ENCODE assay signal across 11 mouse cellular contexts in genomic region chr1:55012513-55012912, GRCm38 (mm10). TPM values are rescaled to one million over a fixed set of nuclear protein-coding genes. Genes with fewer than 3 reads are reported as not detected.
DNase-seq lines count a peak whose midpoint lies in the region; ATAC-seq and TF ChIP-seq lines count a peak whose summit lies in the region.
"Had no signal": no experiment of that assay in that cellular context is flagged by ENCODE, and none has a peak within 500 bp of the region (broad histone marks: within the 10 kb centered on the region; RNA-seq: fewer than 3 reads in every experiment).

No protein-coding gene starts in this region.

- no peaks in the 10 kb centered on the region for H3K9me3 ChIP-seq in midbrain, postnatal 0 days (ENCODE audit: low read length)
- H3K9me3 ChIP-seq in midbrain, embryonic 10.5 days (replicated peaks): no peaks in the 10 kb centered on the region
- H3K9me3 ChIP-seq in kidney, embryonic 16.5 days (ENCODE audit: low read length): no peaks in the 10 kb centered on the region
- H3K9me3 ChIP-seq: megakaryocyte, embryonic 14.5 days had no signal

- no peaks in the 10 kb centered on the region for H3K4me1 ChIP-seq in kidney, adult 2 months (ENCODE audit: control insufficient read depth, insufficient read depth, low read length)
- H3K4me1 ChIP-seq in midbrain, postnatal 0 days (ENCODE audit: insufficient read depth, low read length): no peaks in the 10 kb centered on the region
- no peaks in the 10 kb centered on the region for H3K4me1 ChIP-seq in midbrain, embryonic 10.5 days
- no peaks in the 10 kb centered on the region for H3K4me1 ChIP-seq in kidney, embryonic 16.5 days (ENCODE audit: insufficient read depth, low read length)

- no peaks in the 10 kb centered on the region for H3K27me3 ChIP-seq in kidney, adult 2 months (replicated peaks; ENCODE audit: control insufficient read depth, insufficient read depth, low read length)
- H3K27me3 ChIP-seq in midbrain, postnatal 0 days (ENCODE audit: insufficient read depth, low read length): no peaks in the 10 kb centered on the region
- H3K27me3 ChIP-seq in midbrain, embryonic 10.5 days (ENCODE audit: low read depth, poor library complexity, severe bottlenecking): no peaks in the 10 kb centered on the region
- no peaks in the 10 kb centered on the region for H3K27me3 ChIP-seq in kidney, embryonic 16.5 days (ENCODE audit: insufficient read depth, low read length)
- H3K27me3 ChIP-seq: megakaryocyte, embryonic 14.5 days had no signal

- H3K36me3 ChIP-seq in kidney, adult 2 months (ENCODE audit: control insufficient read depth, insufficient read depth, low read length): peaks cover 12% of the 10 kb centered on the region
- peaks cover 33% of the 10 kb centered on the region for H3K36me3 ChIP-seq in midbrain, postnatal 0 days (ENCODE audit: insufficient read depth, low read length)
- H3K36me3 ChIP-seq in midbrain, embryonic 10.5 days: peaks cover 99% of the 10 kb centered on the region
- H3K36me3 ChIP-seq in kidney, embryonic 16.5 days (ENCODE audit: insufficient read depth, low read length): peaks cover 58% of the 10 kb centered on the region

- TF ChIP-seq CTCF in kidney, adult 2 months (conservative IDR thresholded peaks at IDR 0.05; ENCODE audit: insufficient read depth, insufficient read length, low read depth, low read length): 0 out of 2 replicates have a peak, but pooled peaks have one; percentile 6
- TF ChIP-seq CTCF in midbrain, postnatal 0 days (IDR thresholded peaks at IDR 0.05): peak; percentile 52

- no peak overlapping the region for H3K27ac ChIP-seq in kidney, adult 2 months (ENCODE audit: insufficient read depth, low read depth, low read length)
- H3K27ac ChIP-seq in midbrain, postnatal 0 days (ENCODE audit: low read depth, low read length): no peak overlapping the region
- no peak overlapping the region for H3K27ac ChIP-seq in midbrain, embryonic 10.5 days (replicated peaks)
- H3K27ac ChIP-seq in kidney, embryonic 16.5 days (ENCODE audit: low read length): no peak overlapping the region

- H3K4me3 ChIP-seq in kidney, adult 2 months (ENCODE audit: insufficient read depth, low read depth, low read length): no peak overlapping the region
- no peak overlapping the region for H3K4me3 ChIP-seq in midbrain, postnatal 0 days (ENCODE audit: low read depth, low read length)
- no peak overlapping the region for H3K4me3 ChIP-seq in midbrain, embryonic 10.5 days
- no peak overlapping the region for H3K4me3 ChIP-seq in kidney, embryonic 16.5 days (ENCODE audit: low read length)
- H3K4me3 ChIP-seq: megakaryocyte, embryonic 14.5 days had no signal

- no peak overlapping the region for H3K4me2 ChIP-seq in midbrain, postnatal 0 days (ENCODE audit: low read depth, low read length, poor library complexity, severe bottlenecking)
- H3K4me2 ChIP-seq in kidney, embryonic 16.5 days (replicated peaks; ENCODE audit: low read depth, low read length): no peak overlapping the region

- no peak for ATAC-seq in midbrain, postnatal 0 days (ENCODE audit: low FRiP score)
- no peak for ATAC-seq in kidney, embryonic 16.5 days (ENCODE audit: low FRiP score, low TSS enrichment)

- no peak for TF ChIP-seq POLR2A in kidney, adult 2 months (IDR thresholded peaks at IDR 0.05; ENCODE audit: low read depth, low read length)

- WGBS in kidney, adult 2 months: 41% methylated on average over 3 of the region's 3 CpGs
- WGBS in midbrain, postnatal 0 days: 40% methylated on average over 3 of the region's 3 CpGs
- 75% methylated on average over 3 of the region's 3 CpGs for WGBS in midbrain, embryonic 10.5 days
- WGBS in kidney, embryonic 16.5 days: 66% methylated on average over 3 of the region's 3 CpGs

- H3K9ac ChIP-seq in midbrain, postnatal 0 days (replicated peaks; ENCODE audit: low read length, poor library complexity, severe bottlenecking): no peak overlapping the region
- no peak overlapping the region for H3K9ac ChIP-seq in kidney, embryonic 16.5 days (replicated peaks; ENCODE audit: low read length)

- DNase-seq in kidney, adult 2 months: no peak
- DNase-seq in kidney, adult 18-20 months: no peak
- DNase-seq in midbrain, postnatal 0 days (ENCODE audit: low spot score): no peak
- no peak for DNase-seq in midbrain, embryonic 10.5 days (ENCODE audit: low spot score)
- DNase-seq in NIH3T3 (ENCODE audit: low read depth): peak; percentile 51
- DNase-seq in cerebellum, postnatal 4 days (ENCODE audit: low spot score in 2 of 2): no peak
- DNase-seq: adrenal gland, postnatal 36 days; cerebellum, adult 11-12 months; heart, postnatal 14 days had no signal

RNA-seq across cellular contexts. Expression of gene Sf3b1, which starts 14.8 kb away (rescaled TPM):
- 24.3 and 33.6 TPM in 2 replicates for polyA plus RNA-seq in kidney, adult 2 months (2012; rRNA removed)
- 171 and 262 TPM in 2 replicates for total RNA-seq in midbrain, postnatal 0 days (2014; rRNA removed)
- 250 and 282 TPM in 2 replicates for polyA plus RNA-seq in midbrain, postnatal 0 days (2015; fragmentation: Nextera tagmentation; extraction: Ambion mirVana)
- 286 and 291 TPM in 2 replicates for polyA plus RNA-seq in midbrain, embryonic 10.5 days (2016; fragmentation: Nextera tagmentation; extraction: Ambion mirVana)
- 284 and 299 TPM in 2 replicates for polyA plus RNA-seq in kidney, embryonic 16.5 days (2015; fragmentation: Nextera tagmentation; extraction: Ambion mirVana)

RNA-seq across cellular contexts. Expression of gene Coq10b, which starts 40.1 kb away (rescaled TPM):
- 16.2 and 20.7 TPM in 2 replicates for polyA plus RNA-seq in kidney, adult 2 months (2012; rRNA removed)
- total RNA-seq in midbrain, postnatal 0 days (2014; rRNA removed): 19.7 and 25.3 TPM in 2 replicates
- 25.9 and 26.5 TPM in 2 replicates for polyA plus RNA-seq in midbrain, postnatal 0 days (2015; fragmentation: Nextera tagmentation; extraction: Ambion mirVana)
- 24.1 and 27.1 TPM in 2 replicates for polyA plus RNA-seq in midbrain, embryonic 10.5 days (2016; fragmentation: Nextera tagmentation; extraction: Ambion mirVana)
- polyA plus RNA-seq in kidney, embryonic 16.5 days (2015; fragmentation: Nextera tagmentation; extraction: Ambion mirVana): 15.3 and 16.5 TPM in 2 replicates
